Mouse (Mus musculus) gastrocnemius, adult 8-10 months (tissue): ENCODE results near the gene Ect2l. TPM values are rescaled to one million over a fixed set of nuclear protein-coding genes. Genes with fewer than 3 reads are reported as not detected.
"Not testable (repeated sequence)": the region's sequence is repeated elsewhere in the genome, so short reads cannot be mapped to it uniquely, and the experiment has no call there.

Source experiments
- DNase-seq, 2 experiments: peaks; one replicate each; pipeline ENCODE4 v3.0.0; 2022; ENCODE audit warnings: low spot score in 2 of 2
- total RNA-seq, 4 experiments: library from RNA; stranded (reverse); gene quantifications; 2 replicates each; pipeline ENCODE4 v1.2.4; 2022

The Ect2l gene
- total RNA-seq, 4 experiments from 2014 or later = 0.53 to 0.92 (median 0.62) TPM; not detected in 1

DNA sequence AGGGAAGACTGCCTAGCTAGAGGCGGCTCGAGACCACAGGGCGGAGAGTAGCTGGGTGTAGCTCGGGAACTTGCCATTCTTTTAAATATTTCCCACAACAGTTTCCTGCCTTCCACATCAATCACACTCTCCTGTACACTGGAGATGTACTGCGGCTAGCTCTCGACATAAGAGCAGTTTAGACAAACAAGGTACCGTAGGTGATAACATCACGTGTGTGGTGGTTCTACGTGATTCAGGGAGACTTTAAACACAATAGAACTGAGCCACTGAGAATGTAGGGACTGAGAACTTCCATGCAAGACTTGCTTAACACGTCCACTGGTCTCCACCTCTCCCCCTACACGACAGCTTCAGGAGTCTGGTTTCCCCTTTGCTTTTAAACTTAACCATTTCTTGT lies 17.5 kb downstream of the Ect2l start:
- no peak for DNase-seq

DNA sequence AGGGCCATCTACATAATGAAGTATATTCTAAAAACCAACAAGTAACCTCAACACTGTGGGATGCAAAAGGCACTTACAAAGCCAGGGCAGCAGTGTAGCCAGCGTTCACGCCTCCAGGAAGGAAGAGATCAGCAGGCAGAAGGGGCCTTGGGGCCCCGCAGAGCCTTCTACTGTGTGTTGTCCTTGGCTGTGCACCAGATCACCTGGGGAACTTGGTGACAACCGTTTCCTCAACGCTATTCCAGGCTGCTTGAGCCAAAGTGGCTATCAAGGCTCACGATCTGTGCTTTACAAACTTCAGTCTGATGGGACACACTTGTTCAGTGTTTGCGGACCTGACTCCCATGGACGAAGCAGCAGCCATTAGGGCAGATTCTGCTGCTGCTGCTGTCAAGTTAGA lies 19.0 kb downstream of the Ect2l start:
- DNase-seq = no peak

DNA sequence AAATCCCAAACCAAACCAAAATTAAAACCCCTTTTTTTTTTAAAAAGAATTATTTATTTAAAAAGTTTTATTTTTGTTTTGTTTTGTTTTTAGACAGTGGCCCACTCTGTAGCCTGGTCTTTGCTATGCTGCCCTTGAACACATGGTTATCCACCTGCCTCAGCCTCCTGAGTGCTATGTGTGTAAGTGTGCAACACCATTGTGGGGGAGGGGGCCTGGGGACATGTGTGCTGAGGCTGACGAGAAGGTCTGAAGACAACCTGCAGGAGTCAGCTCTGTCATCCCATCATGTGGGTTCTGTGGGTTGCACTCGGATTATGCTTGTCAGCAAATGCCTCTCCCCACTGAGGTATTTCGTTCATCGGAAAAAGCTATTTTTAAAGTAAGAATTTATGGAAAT lies 21.2 kb downstream of the Ect2l start:
- no peak for DNase-seq

DNA sequence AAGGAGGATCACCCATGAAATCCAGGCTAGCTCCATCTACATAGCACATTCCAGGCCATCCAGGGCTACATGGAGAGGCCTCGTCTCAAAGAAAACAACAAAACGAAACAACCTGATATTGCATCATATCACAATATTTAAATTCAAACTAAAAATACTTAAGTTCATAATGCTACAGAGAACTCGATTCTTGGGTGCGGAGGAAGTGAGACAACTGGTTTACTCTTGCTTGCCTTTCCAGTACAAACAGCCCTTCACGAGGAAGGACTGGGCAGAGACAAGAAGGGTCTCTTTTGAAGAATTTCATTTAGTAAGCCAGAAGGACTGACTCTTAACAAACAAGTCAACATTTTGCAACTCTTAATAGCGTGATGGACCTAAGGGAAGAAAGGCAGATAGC lies 22.1 kb downstream of the Ect2l start:
- DNase-seq = no peak

GRCm38 (mm10) chr10:18182246-18182645 lies 28.4 kb downstream of the Ect2l start:
- no peak for DNase-seq

DNA sequence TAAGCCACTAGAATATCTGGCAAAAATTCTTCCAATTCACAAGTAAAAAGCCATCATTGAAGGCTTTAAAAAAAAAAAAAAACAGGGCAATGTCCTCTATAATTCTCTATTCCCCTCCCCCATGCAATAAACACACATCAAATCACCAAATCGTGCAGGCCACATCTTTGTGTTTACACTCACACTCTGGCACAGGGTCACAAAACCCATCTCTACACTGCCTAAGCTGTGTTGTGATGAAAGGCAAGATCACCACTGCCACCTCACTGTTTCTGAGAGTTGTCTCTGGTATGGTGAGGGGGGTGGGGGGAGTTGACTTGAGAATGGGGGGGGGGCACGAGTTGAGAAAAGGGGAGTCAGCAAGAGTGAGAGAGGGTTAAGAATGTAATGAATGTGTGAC lies 33.4 kb downstream of the Ect2l start:
- DNase-seq = no peak

DNA sequence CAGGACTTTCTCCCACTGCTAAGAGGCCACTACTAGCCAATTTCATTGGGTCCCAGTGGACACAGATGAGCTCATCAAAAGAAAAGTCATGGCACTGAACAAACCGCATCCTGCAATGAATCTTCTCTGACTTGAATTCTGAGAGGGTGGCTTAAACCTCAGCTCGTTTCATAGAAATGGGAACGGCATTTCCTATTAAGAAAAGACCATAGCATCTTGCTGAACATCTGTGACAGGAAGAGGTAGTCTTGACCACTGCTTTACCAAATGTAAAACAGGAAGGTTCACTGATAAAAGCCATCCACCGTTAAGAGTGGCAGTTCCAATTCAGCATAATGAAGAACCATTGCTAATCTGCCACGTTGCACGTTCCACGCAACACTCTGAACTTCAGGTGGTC lies 34.0 kb downstream of the Ect2l start:
- no peak for DNase-seq

- DNase-seq = no peak
Measured at GRCm38 (mm10) chr10:18175087-18175486, 35.6 kb downstream of the Ect2l start.

- no peak for DNase-seq
Measured at GRCm38 (mm10) chr10:18162435-18162971, 48.2 kb downstream of the Ect2l start.

GRCm38 (mm10) chr10:18147224-18147623 lies 63.5 kb downstream of the Ect2l start:
- DNase-seq = no peak

DNA sequence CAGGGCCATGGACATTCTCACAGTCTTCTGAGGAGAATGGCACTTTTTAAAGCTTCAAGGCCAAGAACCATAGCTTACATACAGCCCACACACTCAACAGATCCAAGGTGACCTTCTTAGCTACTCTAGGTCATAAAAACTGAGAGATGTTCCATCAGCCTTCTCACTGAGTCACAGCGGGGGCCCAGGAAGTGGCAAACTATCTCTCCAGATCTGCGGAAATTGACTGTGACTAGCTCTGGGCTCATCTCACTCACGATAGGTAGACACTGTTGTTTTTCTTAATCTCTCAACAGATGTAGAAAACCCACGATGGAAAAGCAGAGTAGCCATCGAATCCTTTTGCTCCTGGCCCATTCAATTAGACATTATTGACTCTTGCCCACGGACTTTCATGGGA lies 68.5 kb downstream of the Ect2l start:
- no peak for DNase-seq

DNA sequence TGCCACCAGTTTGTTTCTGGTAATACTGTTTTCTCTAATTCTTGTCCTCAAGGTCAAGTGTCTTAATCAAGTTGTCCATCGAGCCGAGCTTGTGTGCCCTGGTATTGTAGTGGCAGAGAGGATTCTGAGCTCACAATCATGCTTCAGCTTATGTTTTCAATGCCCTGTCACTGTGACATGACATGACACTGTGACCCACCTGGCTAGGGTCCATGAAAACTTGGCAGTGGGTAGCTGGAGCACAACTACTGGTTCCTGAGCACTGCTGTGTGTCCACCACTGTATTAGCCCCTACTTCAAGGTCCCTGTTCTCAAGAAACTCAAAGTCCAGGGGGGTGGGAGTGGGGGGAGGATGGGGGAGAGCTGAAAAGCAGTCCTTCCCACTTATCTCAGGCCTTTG lies 69.3 kb downstream of the Ect2l start:
- DNase-seq = no peak

DNA sequence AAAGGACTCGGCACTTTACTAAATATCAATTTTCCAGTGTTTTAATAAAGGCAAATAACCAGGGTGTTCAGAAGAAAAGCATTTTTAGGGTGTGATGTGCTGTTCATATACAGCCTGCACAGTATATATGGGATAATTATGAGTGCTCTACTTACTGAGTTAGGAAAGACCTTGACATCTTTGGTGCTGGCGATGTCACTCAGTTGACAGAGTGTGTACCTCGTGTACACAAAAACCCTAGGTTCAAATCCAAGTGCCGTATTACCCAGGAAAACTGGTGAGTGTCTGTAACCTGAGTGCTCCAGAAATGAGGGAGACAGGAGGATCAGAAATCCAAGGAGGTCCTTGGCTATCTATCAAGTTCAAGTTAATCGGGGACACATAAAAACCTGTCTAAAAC lies 71.1 kb downstream of the Ect2l start:
- no peak for DNase-seq

DNA sequence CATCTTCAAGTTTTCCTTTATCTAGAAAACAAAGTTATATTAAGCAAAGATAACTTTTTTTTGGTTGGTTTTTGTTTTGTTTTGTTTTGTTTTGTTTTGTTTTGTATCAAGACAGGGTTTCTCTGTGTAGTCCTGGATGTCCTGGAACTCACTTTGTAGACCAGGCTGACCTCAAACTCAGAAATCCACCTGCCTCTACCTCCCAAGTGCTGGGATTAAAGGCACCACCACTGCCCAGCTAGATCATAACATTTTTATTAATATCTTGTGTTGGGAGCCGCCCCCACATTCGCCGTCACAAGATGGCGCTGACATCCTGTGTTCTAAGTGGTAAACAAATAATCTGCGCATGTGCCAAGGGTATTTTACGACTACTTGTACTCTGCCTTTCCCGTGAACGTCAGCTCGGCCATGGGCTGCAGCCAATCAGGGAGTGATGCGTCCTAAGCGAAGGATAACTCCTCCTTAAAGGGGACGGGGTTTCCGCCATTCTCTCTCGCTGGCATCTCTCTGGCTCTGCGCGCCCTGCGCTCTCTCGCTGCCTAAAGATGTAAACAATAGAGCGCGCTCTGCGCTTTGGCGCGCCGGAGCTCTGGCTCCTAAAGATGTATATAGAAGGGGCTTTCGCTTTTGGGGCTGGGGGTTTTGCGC lies 71.7 kb downstream of the Ect2l start:
- DNase-seq = not testable (repeated sequence)

- no peak for DNase-seq
Measured at GRCm38 (mm10) chr10:18131666-18132650, 78.7 kb downstream of the Ect2l start.

- no peak for DNase-seq
Measured at GRCm38 (mm10) chr10:18130276-18130675, 80.4 kb downstream of the Ect2l start.

- DNase-seq = no peak
Measured at GRCm38 (mm10) chr10:18118336-18118735, 92.4 kb downstream of the Ect2l start.

DNA sequence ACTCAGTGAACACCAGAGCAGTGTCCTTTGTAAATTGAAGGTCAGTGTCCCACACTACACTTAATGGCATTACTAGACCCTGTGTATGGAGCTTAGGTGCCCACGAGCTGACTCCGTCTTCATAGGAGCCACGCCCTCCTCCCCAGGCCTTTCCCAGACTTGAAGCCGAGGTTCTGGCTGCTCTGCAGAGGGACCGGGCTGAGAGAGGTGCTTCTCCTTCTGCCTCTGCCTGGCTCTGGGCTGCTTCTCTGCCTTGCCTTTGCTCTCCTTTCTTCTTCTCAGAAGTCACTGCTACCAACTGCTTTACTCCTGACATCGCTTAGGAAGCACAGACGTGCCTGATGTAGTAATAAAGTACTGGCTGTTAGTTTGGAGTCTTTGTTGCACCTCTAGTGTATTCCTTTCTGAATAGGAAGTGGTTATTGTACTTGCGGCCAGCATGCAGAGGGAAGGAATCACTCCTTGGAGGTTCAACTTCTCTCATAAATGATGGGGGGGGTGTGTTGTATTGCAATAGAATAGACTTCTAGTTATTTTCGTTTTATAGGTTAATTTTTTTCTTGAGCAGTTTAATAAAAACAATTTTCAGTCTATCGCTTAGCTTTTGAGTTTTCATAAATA lies 97.1 kb downstream of the Ect2l start:
- DNase-seq = no peak

GRCm38 (mm10) chr10:18110940-18111339 lies 99.8 kb downstream of the Ect2l start:
- no peak for DNase-seq

DNA sequence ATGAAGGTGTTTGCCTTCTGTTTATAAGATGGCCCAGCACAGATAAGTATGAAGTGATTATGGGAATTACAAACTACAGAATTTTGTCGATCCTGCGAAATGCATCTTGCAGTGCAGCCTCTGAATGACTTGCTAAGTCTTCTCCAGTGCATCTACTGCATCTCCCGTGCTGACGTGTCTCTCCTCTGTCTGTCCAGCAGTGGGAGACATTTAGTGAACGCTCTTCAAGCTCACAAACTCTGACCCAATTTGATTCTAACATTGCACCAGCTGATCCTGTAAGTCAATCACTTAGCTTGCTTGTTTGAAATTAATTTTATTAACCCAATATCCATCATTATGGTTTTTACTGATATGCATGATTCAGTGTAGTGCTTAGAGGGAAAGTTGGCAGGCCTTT lies 103.2 kb downstream of the Ect2l start:
- DNase-seq = no peak

- DNase-seq = no peak
Measured at GRCm38 (mm10) chr10:18102166-18102565, 108.5 kb downstream of the Ect2l start.

DNA sequence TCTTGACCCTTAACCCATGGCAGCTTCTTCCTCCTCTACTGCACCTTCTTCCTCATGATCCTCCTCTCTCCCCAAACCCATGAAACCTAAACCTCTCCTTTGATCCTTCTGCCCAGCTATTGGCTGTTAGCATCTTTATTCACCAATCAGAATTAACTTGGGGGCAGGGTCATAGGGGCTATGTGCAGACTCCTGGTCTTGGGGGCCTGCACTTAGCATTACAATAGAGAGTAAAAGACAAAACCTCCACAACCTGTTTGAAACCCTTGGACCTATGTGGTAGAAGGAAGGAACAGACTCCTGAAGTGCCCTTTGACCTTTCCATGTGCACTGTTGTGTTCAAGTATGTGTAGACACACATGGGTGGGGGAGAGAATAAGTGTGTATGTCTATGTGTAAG lies 120.0 kb downstream of the Ect2l start:
- DNase-seq = no peak
